Mouse (Mus musculus) small intestine, adult 2 months (tissue): ENCODE results near the gene 5730596B20Rik.

Source experiments
- CTCF ChIP-seq: fragments of 200-500 bp; IDR thresholded peaks from 2 replicates; pipeline ENCODE4 v1.5.1; 2012; ENCODE audit warnings: low read depth, mild to moderate bottlenecking, control low read depth, inconsistent platforms, low read length, moderate library complexity, mixed read lengths; ENCODE audit not compliant: insufficient replicate concordance, insufficient read length; ENCODE audit errors: extremely low read depth
- POLR2A ChIP-seq: fragments of 200-500 bp; IDR thresholded peaks from 2 replicates; pipeline ENCODE4 v1.6.1; 2012; ENCODE audit warnings: low read depth, mild to moderate bottlenecking, control low read depth, inconsistent platforms, low read length, moderate library complexity

GRCm38 (mm10) chr6:52208072-52208867 is 31.0 kb downstream of the 5730596B20Rik start, which contains the start of gene Hoxa6:
- no peak for TF ChIP-seq CTCF
- no peak for TF ChIP-seq POLR2A
